In the genomic region with DNA sequence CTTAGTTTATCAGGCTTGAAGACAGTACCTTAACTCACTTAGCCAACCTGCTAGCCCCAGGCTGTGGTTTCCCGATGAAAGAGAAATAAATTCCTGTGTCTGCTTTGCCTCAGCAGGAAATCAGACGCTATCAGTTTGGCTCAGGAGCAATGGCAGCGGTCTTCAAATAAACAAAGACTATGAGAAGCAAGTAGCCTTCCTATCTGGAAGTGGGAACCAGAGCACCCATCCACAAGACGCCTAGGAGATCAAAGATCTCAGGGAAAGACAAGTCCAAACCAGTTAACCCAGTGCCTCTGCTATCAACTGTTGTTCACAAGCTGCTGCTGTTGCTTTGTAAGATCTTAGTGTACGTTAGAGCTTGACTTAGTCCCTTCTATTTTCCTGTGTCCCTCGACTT, we compare ENCODE assay signal across 13 mouse cellular contexts. TPM values are rescaled to one million over a fixed set of nuclear protein-coding genes. Genes with fewer than 3 reads are reported as not detected.
DNase-seq lines count a peak whose midpoint lies in the region; ATAC-seq and TF ChIP-seq lines count a peak whose summit lies in the region.
"Had no signal": no experiment of that assay in that cellular context is flagged by ENCODE, and none has a peak within 500 bp of the region (broad histone marks: within the 10 kb centered on the region; RNA-seq: fewer than 3 reads in every experiment).

No protein-coding gene starts in this region.

- WGBS in heart, embryonic 12.5 days = 3% methylated on average over 6 of the region's 6 CpGs
- WGBS in lung, embryonic 14.5 days = 7% methylated on average over 6 of the region's 6 CpGs
- 17% methylated on average over 6 of the region's 6 CpGs for WGBS in embryonic facial prominence, embryonic 13.5 days
- WGBS in stomach, embryonic 15.5 days = 13% methylated on average over 6 of the region's 6 CpGs

- no peak for TF ChIP-seq CTCF in lung, embryonic 14.5 days (IDR thresholded peaks at IDR 0.05; ENCODE audit: low read depth)

- H3K4me3 ChIP-seq in heart, embryonic 12.5 days = no peak overlapping the region
- no peak overlapping the region for H3K4me3 ChIP-seq in lung, embryonic 14.5 days (ENCODE audit: low read depth, low read length)
- no peak overlapping the region for H3K4me3 ChIP-seq in embryonic facial prominence, embryonic 13.5 days
- H3K4me3 ChIP-seq in stomach, embryonic 15.5 days (replicated peaks) = no peak overlapping the region
- H3K4me3 ChIP-seq: neural tube, embryonic 15.5 days had no signal

- H3K27ac ChIP-seq in heart, embryonic 12.5 days (ENCODE audit: poor library complexity, severe bottlenecking) = peak overlapping the region; percentile 68
- H3K27ac ChIP-seq in lung, embryonic 14.5 days (ENCODE audit: low read depth) = peak overlapping the region; percentile 48
- peak overlapping the region; percentile 88 for H3K27ac ChIP-seq in embryonic facial prominence, embryonic 13.5 days
- H3K27ac ChIP-seq in stomach, embryonic 15.5 days = no peak overlapping the region; the same call in 1 of the 2 replicates
- H3K27ac ChIP-seq: macrophage; neural tube, embryonic 15.5 days had no signal

- DNase-seq in heart, postnatal 14 days = no peak
- no peak for DNase-seq in lung, embryonic 14.5 days
- DNase-seq in lung, postnatal 25 days (ENCODE audit: low spot score) = no peak
- DNase-seq in frontal cortex, postnatal 10 days (ENCODE audit: low spot score in 2 of 2) = no peak
- no peak for DNase-seq in left cerebral cortex, postnatal 36 days (ENCODE audit: low spot score in 2 of 2)
- DNase-seq: cerebellum, adult 18-20 months; kidney, adult 8-10 months; liver had no signal

- intact Hi-C loops in heart, postnatal 14 days (cut with DNase I) = no loop called here
- intact Hi-C loops in left cerebral cortex, postnatal 36 days (cut with DNase I) = no loop called here

- H3K4me1 ChIP-seq in heart, embryonic 12.5 days (replicated peaks) = peaks cover 18% of the 10 kb centered on the region
- H3K4me1 ChIP-seq in lung, embryonic 14.5 days (ENCODE audit: insufficient read depth) = no peaks in the 10 kb centered on the region
- peaks cover 22% of the 10 kb centered on the region for H3K4me1 ChIP-seq in embryonic facial prominence, embryonic 13.5 days
- H3K4me1 ChIP-seq in stomach, embryonic 15.5 days = 0 out of 2 replicates have a peak, but pooled peaks cover 8% of the 10 kb centered on the region

- H3K9me3 ChIP-seq in heart, embryonic 12.5 days (replicated peaks) = no peaks in the 10 kb centered on the region
- H3K9me3 ChIP-seq in lung, embryonic 14.5 days (ENCODE audit: low read depth, low read length) = no peaks in the 10 kb centered on the region
- no peaks in the 10 kb centered on the region for H3K9me3 ChIP-seq in embryonic facial prominence, embryonic 13.5 days
- H3K9me3 ChIP-seq in stomach, embryonic 15.5 days = no peaks in the 10 kb centered on the region
- H3K9me3 ChIP-seq: neural tube, embryonic 15.5 days had no signal

- ATAC-seq in heart, embryonic 12.5 days (ENCODE audit: insufficient number of reproducible peaks, low FRiP score) = no peak
- no peak for ATAC-seq in lung, embryonic 14.5 days (ENCODE audit: insufficient read depth)
- no peak for ATAC-seq in embryonic facial prominence, embryonic 13.5 days (ENCODE audit: insufficient number of reproducible peaks, insufficient read depth, low FRiP score, low TSS enrichment, low read depth)
- ATAC-seq in stomach, embryonic 15.5 days (ENCODE audit: insufficient read depth, low FRiP score, low read depth) = no peak

- H3K27me3 ChIP-seq in heart, embryonic 12.5 days (replicated peaks) = no peaks in the 10 kb centered on the region
- H3K27me3 ChIP-seq in lung, embryonic 14.5 days (ENCODE audit: insufficient read depth, low read length) = no peaks in the 10 kb centered on the region
- no peaks in the 10 kb centered on the region for H3K27me3 ChIP-seq in embryonic facial prominence, embryonic 13.5 days
- H3K27me3 ChIP-seq in stomach, embryonic 15.5 days (replicated peaks) = no peaks in the 10 kb centered on the region
- H3K27me3 ChIP-seq: neural tube, embryonic 15.5 days had no signal

- peak overlapping the region; percentile 24; the same call in 1 of the 2 replicates for H3K9ac ChIP-seq in heart, embryonic 12.5 days
- no peak overlapping the region for H3K9ac ChIP-seq in lung, embryonic 14.5 days
- H3K9ac ChIP-seq in embryonic facial prominence, embryonic 13.5 days = 0 out of 2 replicates have a peak overlapping the region, but pooled peaks have one; percentile 32
- H3K9ac ChIP-seq in stomach, embryonic 15.5 days = no peak overlapping the region
- H3K9ac ChIP-seq: neural tube, embryonic 15.5 days had no signal

- H3K36me3 ChIP-seq in heart, embryonic 12.5 days = no peaks in the 10 kb centered on the region
- no peaks in the 10 kb centered on the region for H3K36me3 ChIP-seq in lung, embryonic 14.5 days (ENCODE audit: insufficient read depth)
- H3K36me3 ChIP-seq in embryonic facial prominence, embryonic 13.5 days = no peaks in the 10 kb centered on the region
- H3K36me3 ChIP-seq in stomach, embryonic 15.5 days = no peaks in the 10 kb centered on the region
- H3K36me3 ChIP-seq: neural tube, embryonic 15.5 days had no signal

- H3K4me2 ChIP-seq in heart, embryonic 12.5 days = peak overlapping the region; percentile 55
- H3K4me2 ChIP-seq in lung, embryonic 14.5 days = peak overlapping the region; percentile 40; the same call in 1 of the 2 replicates
- H3K4me2 ChIP-seq in embryonic facial prominence, embryonic 13.5 days = peak overlapping the region; percentile 42
- H3K4me2 ChIP-seq in stomach, embryonic 15.5 days = 0 out of 2 replicates have a peak overlapping the region, but pooled peaks have one; percentile 5
- H3K4me2 ChIP-seq: neural tube, embryonic 15.5 days had no signal

RNA-seq across cellular contexts. Expression of gene Rbfox2, which starts 6.9 kb away (rescaled TPM):
- 87.6 and 97.4 TPM in 2 replicates for polyA plus RNA-seq in heart, embryonic 12.5 days (2016; fragmentation: Nextera tagmentation; extraction: Ambion mirVana)
- total RNA-seq in heart, postnatal 14 days (2021) = 100 to 1,000 TPM; 112 to 118 TPM
- 51.9 and 55.8 TPM in 2 replicates for polyA plus RNA-seq in lung, embryonic 14.5 days (2014; fragmentation: Nextera tagmentation; extraction: Ambion mirVana)
- polyA plus RNA-seq in embryonic facial prominence, embryonic 13.5 days (2015; fragmentation: Nextera tagmentation; extraction: Ambion mirVana) = 57.8 and 66.7 TPM in 2 replicates
- 54.2 and 56.8 TPM in 2 replicates for polyA plus RNA-seq in stomach, embryonic 15.5 days (2015; fragmentation: Nextera tagmentation; extraction: Ambion mirVana)
- 100 to 1,000 TPM; 217 to 276 TPM for total RNA-seq in left cerebral cortex, postnatal 36 days (2021)

Comparison
In these comparisons a context has a peak if more than half of its experiments do, and no peak if none do; other contexts are left out.
1. H3K4me2 ChIP-seq: peak in every context shown above with its lines; median percentile 55 in heart, embryonic 12.5 days; 42 in embryonic facial prominence, embryonic 13.5 days; 40 in lung, embryonic 14.5 days; 5 in stomach, embryonic 15.5 days.
2. H3K9ac ChIP-seq: peak in heart, embryonic 12.5 days (single experiment) and embryonic facial prominence, embryonic 13.5 days (single experiment); none in lung, embryonic 14.5 days (single experiment) and stomach, embryonic 15.5 days (single experiment).